Mouse (Mus musculus) bone marrow macrophage, adult 2 months (primary cell): ENCODE measurements around the gene Disp2. TPM values are rescaled to one million over a fixed set of nuclear protein-coding genes. Genes with fewer than 3 reads are reported as not detected.

Experiments
- H3K27ac ChIP-seq: 2 replicates; pipeline ENCODE4 v1.5.1; 2012; ENCODE audit warnings: low read depth, low read length; ENCODE audit not compliant: insufficient read depth
- H3K4me1 ChIP-seq: 2 replicates; pipeline ENCODE4 v1.6.1; 2012; ENCODE audit warnings: low read length; ENCODE audit not compliant: control insufficient read depth, insufficient read depth
- H3K4me3 ChIP-seq: 2 replicates; pipeline ENCODE4 v1.5.1; 2012; ENCODE audit warnings: mild to moderate bottlenecking, low read length, moderate library complexity; ENCODE audit not compliant: insufficient read depth
- CTCF ChIP-seq: IDR thresholded peaks from 2 replicates; pipeline ENCODE4 v1.5.1; 2012; ENCODE audit warnings: low read depth, mild to moderate bottlenecking, low read length, moderate library complexity
- POLR2A ChIP-seq: IDR thresholded peaks from 2 replicates; pipeline ENCODE4 v1.6.1; 2012; ENCODE audit warnings: mild to moderate bottlenecking, low read depth, low read length, borderline replicate concordance
- polyA plus RNA-seq: library from polyadenylated mRNA; stranded (reverse); fragments of >200 nt; gene quantifications from 2 replicates; pipeline ENCODE4 v1.2.4, GENCODE M21; 2012; ENCODE audit not compliant: missing spikeins, insufficient read depth, insufficient read length

The Disp2 gene
- polyA plus RNA-seq, 1 experiment = not detected

GRCm38 (mm10) chr2:118782303-118782702, 2.8 kb downstream of the Disp2 start:
- no peak overlapping the region for H3K4me3 ChIP-seq
- TF ChIP-seq POLR2A (no peak), CTCF (no peak)

GRCm38 (mm10) chr2:118783093-118783492, 3.6 kb downstream of the Disp2 start:
- no peak overlapping the region for H3K27ac ChIP-seq
- TF ChIP-seq CTCF (no peak), POLR2A (no peak)
- H3K4me1 ChIP-seq = 0 out of 2 replicates have a peak, but pooled peaks cover 2% of the 10 kb centered on the region

More at GRCm38 (mm10) chr2:118782303-118782702, 2.8 kb downstream of the Disp2 start:
- H3K4me1 ChIP-seq = 0 out of 2 replicates have a peak, but pooled peaks cover 2% of the 10 kb centered on the region
- H3K27ac ChIP-seq = no peak overlapping the region

GRCm38 (mm10) chr2:118783663-118784062, 4.1 kb downstream of the Disp2 start:
- 0 out of 2 replicates have a peak, but pooled peaks cover 2% of the 10 kb centered on the region for H3K4me1 ChIP-seq
- no peak overlapping the region for H3K4me3 ChIP-seq
- TF ChIP-seq CTCF (no peak), POLR2A (no peak)
- no peak overlapping the region for H3K27ac ChIP-seq

More at GRCm38 (mm10) chr2:118783093-118783492, 3.6 kb downstream of the Disp2 start:
- H3K4me3 ChIP-seq = no peak overlapping the region

- no peaks in the 10 kb centered on the region for H3K4me1 ChIP-seq
- no peak overlapping the region for H3K4me3 ChIP-seq
- no peak overlapping the region for H3K27ac ChIP-seq
- no peak for TF ChIP-seq CTCF
- no peak for TF ChIP-seq POLR2A
These were observed 7.0 kb downstream of the Disp2 start for GRCm38 (mm10) chr2:118786525-118786924.

GRCm38 (mm10) chr2:118789501-118789900, 10.0 kb downstream of the Disp2 start:
- TF ChIP-seq POLR2A (no peak), CTCF (no peak)
- Histone ChIP-seq H3K4me1 (no peaks in the 10 kb centered on the region), H3K27ac (no peak overlapping the region), H3K4me3 (no peak overlapping the region)

GRCm38 (mm10) chr2:118790221-118790550, 10.7 kb downstream of the Disp2 start:
- TF ChIP-seq CTCF (no peak), POLR2A (no peak)
- no peak overlapping the region for H3K4me3 ChIP-seq
- no peak overlapping the region for H3K27ac ChIP-seq
- H3K4me1 ChIP-seq = no peaks in the 10 kb centered on the region

GRCm38 (mm10) chr2:118790551-118791525, 11.3 kb downstream of the Disp2 start:
- H3K4me3 ChIP-seq = no peak overlapping the region

GRCm38 (mm10) chr2:118791591-118792258, 12.2 kb downstream of the Disp2 start:
- TF ChIP-seq CTCF = no peak
- TF ChIP-seq POLR2A = no peak
- Histone ChIP-seq H3K4me3 (no peak overlapping the region), H3K4me1 (no peaks in the 10 kb centered on the region), H3K27ac (no peak overlapping the region)

More at GRCm38 (mm10) chr2:118790551-118791525, 11.3 kb downstream of the Disp2 start:
- H3K27ac ChIP-seq = no peak overlapping the region
- no peak for TF ChIP-seq POLR2A
- 0 out of 2 replicates have a peak, but pooled peaks have one; percentile 22 for TF ChIP-seq CTCF
- no peaks in the 10 kb centered on the region for H3K4me1 ChIP-seq

- TF ChIP-seq POLR2A = no peak
- no peaks in the 10 kb centered on the region for H3K4me1 ChIP-seq
- no peak overlapping the region for H3K4me3 ChIP-seq
- no peak overlapping the region for H3K27ac ChIP-seq
These were observed 12.7 kb downstream of the Disp2 start for GRCm38 (mm10) chr2:118792259-118792613.

GRCm38 (mm10) chr2:118793636-118794035, 14.1 kb downstream of the Disp2 start:
- Histone ChIP-seq H3K4me3 (no peak overlapping the region), H3K4me1 (no peaks in the 10 kb centered on the region), H3K27ac (no peak overlapping the region)
- TF ChIP-seq CTCF (no peak), POLR2A (no peak)
